Mouse (Mus musculus): ENCODE measurements around the gene Prrx1. TPM values are rescaled to one million over a fixed set of nuclear protein-coding genes. Genes with fewer than 3 reads are reported as not detected.

Prrx1 gene
- total and polyA plus RNA-seq, 3 experiments, result not detected

DNA sequence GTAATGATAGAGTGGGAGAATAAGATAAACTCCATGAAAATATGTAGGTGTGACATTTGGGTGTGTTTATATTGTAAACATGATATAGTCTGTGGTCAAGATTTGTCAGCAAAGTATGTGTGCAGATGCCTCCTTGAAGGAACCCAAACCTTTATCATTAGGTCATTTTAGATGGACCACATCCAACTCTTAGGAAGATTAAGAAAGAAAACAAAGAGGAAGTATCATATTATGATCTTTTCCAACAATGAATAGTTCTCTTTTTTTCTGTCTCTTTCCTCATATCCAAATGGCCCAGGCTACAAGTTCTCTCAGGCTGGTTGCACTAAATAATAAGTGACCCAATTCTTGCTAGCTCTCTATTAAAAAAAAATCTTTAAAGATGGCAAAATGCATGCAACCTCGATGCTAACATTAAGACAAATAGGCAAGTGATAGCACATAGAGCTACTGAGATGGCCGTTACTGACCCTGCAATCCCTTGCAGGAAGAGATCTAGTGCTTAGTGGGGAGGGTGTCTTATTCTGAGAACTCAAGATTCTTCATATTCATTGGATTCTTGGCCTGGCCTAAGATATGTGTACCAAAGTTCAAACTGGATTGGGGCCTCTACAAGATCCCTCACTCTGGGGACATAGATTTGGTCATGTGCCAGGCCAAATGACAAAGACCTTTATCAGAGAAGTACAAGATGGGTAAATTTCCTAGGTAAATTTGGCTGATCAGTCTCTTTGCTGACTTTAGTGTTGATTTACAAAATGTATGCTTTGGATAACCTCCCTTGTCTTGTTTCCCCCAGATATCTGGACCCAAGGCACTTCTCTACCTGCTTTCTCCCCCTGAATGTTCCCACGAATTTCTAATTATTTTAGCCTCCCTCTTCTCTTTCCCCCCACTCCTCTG is 6.4 kb upstream of the Prrx1 start:
- Histone ChIP-seq H3K79me2 (ENCODE audit: control insufficient read depth, insufficient read depth, low read length, poor library complexity) (no peaks in the 10 kb centered on the region), H3K36me3 (ENCODE audit: control insufficient read depth in 1 of 2, insufficient read depth in 2 of 2, low read length in 2 of 2) (peaks cover 0 to 22% of the 10 kb centered on the region in 2 experiments; a peak in 2 of 4 replicates), H3K4me3 (ENCODE audit: control insufficient read depth in 1 of 2, insufficient read depth in 1 of 2, low read depth in 2 of 2, low read length in 2 of 2) (no peak overlapping the region), H3K9ac (ENCODE audit: control insufficient read depth, low read depth, low read length, poor library complexity, severe bottlenecking) (no peak overlapping the region), H3K9me3 (replicated peaks; ENCODE audit: insufficient read depth, low read length) (no peaks in the 10 kb centered on the region), H3K27ac (ENCODE audit: control insufficient read depth, low read depth, low read length) (peak overlapping the region; percentile 69), H3K27me3 (ENCODE audit: control insufficient read depth in 1 of 2, insufficient read depth in 2 of 2, low read length in 2 of 2) (no peaks in the 10 kb centered on the region), H3K4me1 (ENCODE audit: control insufficient read depth in 1 of 2, insufficient read depth in 2 of 2, low read length in 2 of 2) (peaks cover 8 to 13% of the 10 kb centered on the region in 2 experiments)
- no peak for TF ChIP-seq TBP (IDR thresholded peaks at IDR 0.05; ENCODE audit: low read depth, low read length)
- TF ChIP-seq USF1 (IDR thresholded peaks at IDR 0.05; ENCODE audit: low read depth, low read length), result no peak
- no peak for TF ChIP-seq MXI1 (IDR thresholded peaks at IDR 0.05; ENCODE audit: low read depth, low read length)
- no peak for TF ChIP-seq USF2 (IDR thresholded peaks at IDR 0.05; ENCODE audit: borderline replicate concordance in 1 of 2, insufficient read depth in 1 of 2, low read depth in 1 of 2, low read length in 2 of 2)
- peak; percentile 72 for TF ChIP-seq GATA1 (IDR thresholded peaks at IDR 0.05; ENCODE audit: low read depth, low read length)
- TF ChIP-seq GABPA (IDR thresholded peaks at IDR 0.05; ENCODE audit: low read depth, low read length), result no peak
- TF ChIP-seq CHD2 (IDR thresholded peaks at IDR 0.05; ENCODE audit: low read length), result no peak
- no peak for TF ChIP-seq MYC (IDR thresholded peaks at IDR 0.05; ENCODE audit: low read depth, low read length)
- no peak for TF ChIP-seq RAD21 (IDR thresholded peaks at IDR 0.05; ENCODE audit: low read depth, low read length)
- TF ChIP-seq NELFE (IDR thresholded peaks at IDR 0.05; ENCODE audit: low read depth, low read length), result no peak
- no peak for TF ChIP-seq HCFC1 (IDR thresholded peaks at IDR 0.05; ENCODE audit: low read depth, low read length)
- TF ChIP-seq POLR2A (IDR thresholded peaks at IDR 0.05; ENCODE audit: control insufficient read depth in 1 of 2, insufficient read depth in 1 of 2, low read depth in 1 of 2, low read length in 2 of 2, poor library complexity in 1 of 2), result no peak
- TF ChIP-seq CHD1 (IDR thresholded peaks at IDR 0.05; ENCODE audit: low read depth, low read length), result no peak
- no peak for TF ChIP-seq ZC3H11A (IDR thresholded peaks at IDR 0.05; ENCODE audit: low read depth, low read length)
- peak; percentile 71 for TF ChIP-seq RCOR1 (IDR thresholded peaks at IDR 0.05; ENCODE audit: low read depth, low read length)
- no peak for TF ChIP-seq POLR2AphosphoS5 (IDR thresholded peaks at IDR 0.05; ENCODE audit: borderline replicate concordance, low read depth, low read length)
- no peak for TF ChIP-seq CTCF (IDR thresholded peaks at IDR 0.05 in 2 of 3, conservative IDR thresholded peaks at IDR 0.05 in 1 of 3; ENCODE audit: control insufficient read depth in 1 of 3, insufficient read depth in 1 of 3, low read depth in 2 of 3, low read length in 3 of 3, poor library complexity in 1 of 3, severe bottlenecking in 1 of 3)
- 0 out of 2 replicates have a peak, but pooled peaks have one; percentile 19 for TF ChIP-seq BHLHE40 (IDR thresholded peaks at IDR 0.05; ENCODE audit: borderline replicate concordance, low read depth, low read length)
- no peak for TF ChIP-seq MAX (IDR thresholded peaks at IDR 0.05; ENCODE audit: low read length)
- peak; percentile 48; the same call in 1 of the 2 replicates for TF ChIP-seq ZNF384 (IDR thresholded peaks at IDR 0.05; ENCODE audit: low read depth, low read length)
- peak; percentile 71 for TF ChIP-seq ETS1 (IDR thresholded peaks at IDR 0.05; ENCODE audit: low read depth, low read length)
- TF ChIP-seq UBTF (IDR thresholded peaks at IDR 0.05; ENCODE audit: borderline replicate concordance, insufficient read depth, low read depth, low read length), result no peak
- TF ChIP-seq SMC3 (IDR thresholded peaks at IDR 0.05; ENCODE audit: low read depth, low read length), result no peak
- TF ChIP-seq MAFK (IDR thresholded peaks at IDR 0.05; ENCODE audit: borderline replicate concordance, low read depth, low read length), result 0 out of 2 replicates have a peak, but pooled peaks have one; percentile 21
- no peak for TF ChIP-seq KAT2A (conservative IDR thresholded peaks at IDR 0.05; ENCODE audit: low read depth, low read length)
- TF ChIP-seq SIN3A (IDR thresholded peaks at IDR 0.05; ENCODE audit: low read length), result peak; percentile 29; the same call in 1 of the 2 replicates
- peak; percentile 75 to 82 for TF ChIP-seq EP300 (IDR thresholded peaks at IDR 0.05; ENCODE audit: low read depth in 1 of 2, low read length in 2 of 2)
- no peak for TF ChIP-seq ZKSCAN1 (IDR thresholded peaks at IDR 0.05; ENCODE audit: low read depth, low read length)
- TF ChIP-seq TCF12 (IDR thresholded peaks at IDR 0.05; ENCODE audit: low read depth, low read length), result peak; percentile 72
- no peak for TF ChIP-seq JUND (IDR thresholded peaks at IDR 0.05; ENCODE audit: low read depth, low read length)
- no peak for TF ChIP-seq MAZ (IDR thresholded peaks at IDR 0.05; ENCODE audit: low read depth, low read length)
- DNase-seq (ENCODE audit: low read depth, low spot score), result peak; percentile 71
